Mouse (Mus musculus) intestine, embryonic 14.5 days (tissue): ENCODE data around the gene Nt5c1a. TPM values are rescaled to one million over a fixed set of nuclear protein-coding genes. Genes with fewer than 3 reads are reported as not detected.
"Not testable (repeated sequence)": the region's sequence is repeated elsewhere in the genome, so short reads cannot be mapped to it uniquely, and the experiment has no call there.

Experiments
- ATAC-seq: fragments of 200-750 bp; cut with Nextera tagmentation; replicated peaks from 2 replicates; pipeline ENCODE4 v1.8.0; 2017; ENCODE audit warnings: low read depth, moderate number of reproducible peaks, moderate TSS enrichment, moderate library complexity; ENCODE audit not compliant: low FRiP score, low TSS enrichment
- DNase-seq: peaks from one replicate; pipeline ENCODE4 v3.0.0-alpha.2; 2018; ENCODE audit warnings: low spot score
- H3K27ac ChIP-seq: fragments of 300-500 bp; sonication (generic); 2 replicates; pipeline ENCODE4 v1.5.1; 2014; ENCODE audit warnings: low read depth, mild to moderate bottlenecking, control low read depth
- H3K27me3 ChIP-seq: fragments of 300-500 bp; sonication (generic); replicated peaks from 2 replicates; pipeline ENCODE4 v1.6.1; 2014; ENCODE audit warnings: low read length, control low read depth; ENCODE audit not compliant: control insufficient read depth, insufficient read depth
- H3K36me3 ChIP-seq: fragments of 300-500 bp; sonication (generic); 2 replicates; pipeline ENCODE4 v1.6.1; 2014; ENCODE audit warnings: low read length, control low read depth; ENCODE audit not compliant: control insufficient read depth, insufficient read depth
- H3K4me1 ChIP-seq: fragments of 300-500 bp; sonication (generic); replicated peaks from 2 replicates; pipeline ENCODE4 v1.6.1; 2014; ENCODE audit warnings: low read length, control low read depth, mixed read lengths; ENCODE audit not compliant: control insufficient read depth, insufficient read depth
- H3K4me2 ChIP-seq: fragments of 300-500 bp; sonication (generic); 2 replicates; pipeline ENCODE4 v1.6.1; 2014; ENCODE audit warnings: low read length
- H3K4me3 ChIP-seq: fragments of 300-500 bp; sonication (generic); 2 replicates; pipeline ENCODE4 v1.5.1; 2014; ENCODE audit warnings: low read depth, low read length, control low read depth, mixed read lengths
- H3K9ac ChIP-seq: fragments of 300-500 bp; sonication (generic); 2 replicates; pipeline ENCODE4 v1.6.1; 2014; ENCODE audit warnings: mild to moderate bottlenecking, low read length
- H3K9me3 ChIP-seq: fragments of 300-500 bp; sonication (generic); 2 replicates; pipeline ENCODE4 v1.6.1; 2016; ENCODE audit warnings: low read length, control low read depth; ENCODE audit not compliant: control insufficient read depth
- WGBS: fragments of 180-500 bp; shearing (Covaris S2); extraction: QIAGEN DNeasy Blood & Tissue Kit; methylation state at CpG from one replicate; pipeline ENCODE4 v1.1.7; 2014; 5-methylcytosine and 5-hydroxymethylcytosine counted together
- polyA plus RNA-seq: library from polyadenylated mRNA; unstranded; fragments of >200 nt; fragmentation: Nextera tagmentation; extraction: Ambion mirVana; gene quantifications from 2 replicates; pipeline ENCODE4 v1.2.1, GENCODE M21; 2014

Nt5c1a gene
- not detected in 2 replicates for polyA plus RNA-seq

GRCm38 (mm10) chr4:123201186-123202093 is at the start of gene Nt5c1a:
TSS of gene Nt5c1a (plus strand) at chr4:123201504.
- H3K9ac ChIP-seq = no peak within 1 kb of the TSS

GRCm38 (mm10) chr4:123152003-123152402 is 49.3 kb upstream of the Nt5c1a start:
- no peak for DNase-seq
- WGBS = 69% methylated on average over 4 of the region's 4 CpGs
- 0 out of 2 replicates have a peak, but pooled peaks cover 3% of the 10 kb centered on the region for H3K4me1 ChIP-seq

More at GRCm38 (mm10) chr4:123201186-123202093, at the start of gene Nt5c1a:
- H3K4me3 ChIP-seq = peak within 1 kb of the TSS; percentile 39
- peak; percentile 48; the same call in 1 of the 2 replicates for ATAC-seq
- 0 out of 2 replicates have a peak, but pooled peaks cover 7% of the 10 kb centered on the region for H3K4me1 ChIP-seq
- WGBS = 2% methylated on average over 54 of the region's 58 CpGs
- peaks cover 23% of the 10 kb centered on the region for H3K27me3 ChIP-seq
- no peaks in the 10 kb centered on the region for H3K36me3 ChIP-seq
- peak within 1 kb of the TSS; percentile 64 for H3K4me2 ChIP-seq
- peak; percentile 67 for DNase-seq
- H3K9me3 ChIP-seq = no peaks in the 10 kb centered on the region
- H3K27ac ChIP-seq = no peak within 1 kb of the TSS

GRCm38 (mm10) chr4:123152976-123153375 is 48.3 kb upstream of the Nt5c1a start:
- WGBS = 48% methylated on average over 5 of the region's 5 CpGs

More at GRCm38 (mm10) chr4:123152003-123152402, 49.3 kb upstream of the Nt5c1a start:
- ATAC-seq = no peak
- H3K27ac ChIP-seq = no peak overlapping the region
- no peak overlapping the region for H3K9ac ChIP-seq
- H3K27me3 ChIP-seq = no peaks in the 10 kb centered on the region
- H3K36me3 ChIP-seq = no peaks in the 10 kb centered on the region
- no peak overlapping the region for H3K4me2 ChIP-seq
- no peak overlapping the region for H3K4me3 ChIP-seq
- no peaks in the 10 kb centered on the region for H3K9me3 ChIP-seq

GRCm38 (mm10) chr4:123155004-123155403 is 46.3 kb upstream of the Nt5c1a start:
- Histone ChIP-seq H3K27ac (no peak overlapping the region), H3K4me3 (no peak overlapping the region), H3K4me2 (no peak overlapping the region), H3K27me3 (no peaks in the 10 kb centered on the region), H3K36me3 (no peaks in the 10 kb centered on the region), H3K4me1 (0 out of 2 replicates have a peak, but pooled peaks cover 3% of the 10 kb centered on the region), H3K9me3 (no peaks in the 10 kb centered on the region), H3K9ac (no peak overlapping the region)
- ATAC-seq (peak; percentile 62; the same call in 1 of the 2 replicates), DNase-seq (no peak)
- WGBS = 20% methylated on average over 4 of the region's 4 CpGs

More at GRCm38 (mm10) chr4:123152976-123153375, 48.3 kb upstream of the Nt5c1a start:
- no peak overlapping the region for H3K4me2 ChIP-seq
- ATAC-seq (no peak), DNase-seq (no peak)
- H3K4me1 ChIP-seq = 0 out of 2 replicates have a peak, but pooled peaks cover 3% of the 10 kb centered on the region
- H3K9me3 ChIP-seq = no peaks in the 10 kb centered on the region
- no peaks in the 10 kb centered on the region for H3K27me3 ChIP-seq
- no peaks in the 10 kb centered on the region for H3K36me3 ChIP-seq
- no peak overlapping the region for H3K27ac ChIP-seq
- no peak overlapping the region for H3K4me3 ChIP-seq
- no peak overlapping the region for H3K9ac ChIP-seq

GRCm38 (mm10) chr4:123155427-123155826 is 45.9 kb upstream of the Nt5c1a start:
- H3K4me1 ChIP-seq = 0 out of 2 replicates have a peak, but pooled peaks cover 3% of the 10 kb centered on the region
- WGBS = 65% methylated on average over 2 of the region's 2 CpGs
- peak; percentile 78 for ATAC-seq
- no peaks in the 10 kb centered on the region for H3K9me3 ChIP-seq
- no peaks in the 10 kb centered on the region for H3K36me3 ChIP-seq
- H3K27me3 ChIP-seq = no peaks in the 10 kb centered on the region
- no peak overlapping the region for H3K9ac ChIP-seq
- no peak overlapping the region for H3K4me3 ChIP-seq
- no peak for DNase-seq
- no peak overlapping the region for H3K27ac ChIP-seq
- H3K4me2 ChIP-seq = no peak overlapping the region

- H3K4me3 ChIP-seq = no peak overlapping the region
- no peak for ATAC-seq
- H3K27ac ChIP-seq = no peak overlapping the region
- H3K4me2 ChIP-seq = no peak overlapping the region
- no peak overlapping the region for H3K9ac ChIP-seq
- H3K4me1 ChIP-seq = 0 out of 2 replicates have a peak, but pooled peaks cover 3% of the 10 kb centered on the region
- DNase-seq = no peak
- no peaks in the 10 kb centered on the region for H3K27me3 ChIP-seq
- H3K36me3 ChIP-seq = no peaks in the 10 kb centered on the region
- no peaks in the 10 kb centered on the region for H3K9me3 ChIP-seq
Measured at GRCm38 (mm10) chr4:123155840-123156239, 45.5 kb upstream of the Nt5c1a start.

- DNase-seq (no peak), ATAC-seq (no peak)
- peaks cover 10% of the 10 kb centered on the region for H3K4me1 ChIP-seq
- no peak overlapping the region for H3K4me2 ChIP-seq
- no peak overlapping the region for H3K9ac ChIP-seq
- H3K4me3 ChIP-seq = no peak overlapping the region
- no peaks in the 10 kb centered on the region for H3K9me3 ChIP-seq
- WGBS = 74% methylated on average over 6 of the region's 6 CpGs
- H3K27me3 ChIP-seq = no peaks in the 10 kb centered on the region
- H3K27ac ChIP-seq = no peak overlapping the region
- H3K36me3 ChIP-seq = no peaks in the 10 kb centered on the region
Measured at GRCm38 (mm10) chr4:123160571-123160970, 40.7 kb upstream of the Nt5c1a start.

- not testable (repeated sequence) for H3K4me2 ChIP-seq, H3K27me3 ChIP-seq, H3K9me3 ChIP-seq, H3K9ac ChIP-seq, H3K36me3 ChIP-seq, H3K4me3 ChIP-seq, ATAC-seq, H3K4me1 ChIP-seq, H3K27ac ChIP-seq, DNase-seq
- 73% methylated on average over 3 of the region's 3 CpGs for WGBS
Measured at GRCm38 (mm10) chr4:123161251-123161650, 40.1 kb upstream of the Nt5c1a start.
